Mouse (Mus musculus): ENCODE measurements around the gene Prex1. TPM values are rescaled to one million over a fixed set of nuclear protein-coding genes. Genes with fewer than 3 reads are reported as not detected.

Prex1 gene
- total RNA-seq, 2 experiments from 2014 or later = 60.8 to 86.4 TPM

DNA sequence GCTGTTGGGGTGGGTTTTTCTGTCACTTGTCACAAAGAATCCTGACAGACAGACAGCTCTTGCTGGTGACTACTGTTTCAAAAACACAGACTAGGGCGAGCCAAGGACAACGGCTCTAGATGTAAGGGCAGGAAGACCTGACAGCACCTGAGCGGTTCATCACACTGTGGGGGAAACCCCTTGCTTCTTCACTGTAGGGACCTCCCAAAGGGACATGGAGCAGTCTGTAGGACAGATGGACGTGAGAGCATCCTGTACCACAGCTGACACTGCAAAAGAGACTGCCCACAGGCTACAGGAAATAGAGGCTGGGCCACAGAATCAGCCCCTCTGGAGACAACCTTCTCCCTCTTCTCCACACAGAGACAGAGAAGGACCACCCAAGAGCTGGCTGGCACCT lies 20.2 kb downstream of the Prex1 start:
- no peak for ATAC-seq (replicated peaks; ENCODE audit: low FRiP score, poor library complexity, severe bottlenecking)

- ATAC-seq (replicated peaks; ENCODE audit: low FRiP score, poor library complexity, severe bottlenecking) = no peak
Observed at GRCm38 (mm10) chr2:166691602-166692509, 21.8 kb downstream of the Prex1 start.

DNA sequence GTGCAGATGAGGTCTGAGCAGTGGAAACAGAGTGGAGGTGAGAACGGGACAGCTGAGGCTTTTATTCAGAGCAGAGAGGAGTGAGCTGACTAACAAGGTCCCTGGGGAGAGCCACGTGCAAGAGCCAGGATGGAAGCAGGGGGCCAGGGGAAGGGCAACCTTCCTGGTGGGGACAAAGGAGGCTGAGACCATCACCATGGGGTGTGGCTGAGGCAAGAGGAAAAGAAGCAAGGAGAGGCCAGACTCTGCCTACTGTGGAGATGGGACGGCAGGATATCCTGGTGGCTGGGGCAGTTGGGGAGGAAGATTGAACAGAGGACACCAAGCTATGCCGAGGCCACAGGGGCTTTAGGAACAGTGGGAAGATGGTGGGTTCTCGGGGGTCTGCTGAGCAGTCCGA lies 26.7 kb downstream of the Prex1 start:
- ATAC-seq (replicated peaks; ENCODE audit: low FRiP score, poor library complexity, severe bottlenecking) = no peak

GRCm38 (mm10) chr2:166685824-166686223 lies 27.8 kb downstream of the Prex1 start:
- no peak for ATAC-seq (replicated peaks; ENCODE audit: low FRiP score, poor library complexity, severe bottlenecking)

- ATAC-seq (replicated peaks; ENCODE audit: low FRiP score, poor library complexity, severe bottlenecking) = no peak
Observed at GRCm38 (mm10) chr2:166683885-166684544, 29.6 kb downstream of the Prex1 start.

GRCm38 (mm10) chr2:166682866-166683265 lies 30.8 kb downstream of the Prex1 start:
- ATAC-seq (replicated peaks; ENCODE audit: low FRiP score, poor library complexity, severe bottlenecking) = no peak

- ATAC-seq (replicated peaks; ENCODE audit: low FRiP score, poor library complexity, severe bottlenecking) = no peak
Observed at GRCm38 (mm10) chr2:166678959-166679759, 34.5 kb downstream of the Prex1 start.

DNA sequence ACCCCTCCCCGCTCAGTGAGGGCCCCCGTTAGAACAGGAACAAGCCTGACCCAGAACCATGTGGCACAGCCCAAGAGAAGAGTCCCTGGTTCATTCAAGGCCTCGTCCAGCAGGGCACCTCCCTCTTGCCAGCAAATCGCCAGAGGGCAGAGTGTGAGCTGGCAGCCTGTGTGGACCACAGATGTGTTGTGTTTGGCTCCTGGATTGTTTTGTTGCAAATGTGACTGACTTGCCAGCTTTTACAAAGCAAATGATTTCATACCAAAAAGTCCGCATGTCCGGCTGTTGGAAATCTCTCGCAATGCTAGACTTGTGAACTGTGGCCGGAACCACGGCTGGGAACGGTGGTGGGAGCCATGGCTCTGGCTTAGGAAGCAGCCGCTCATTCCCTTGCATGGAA lies 36.7 kb downstream of the Prex1 start:
- no peak for ATAC-seq (replicated peaks; ENCODE audit: low FRiP score, poor library complexity, severe bottlenecking)

- ATAC-seq (replicated peaks; ENCODE audit: low FRiP score, poor library complexity, severe bottlenecking) = no peak
Observed at GRCm38 (mm10) chr2:166676498-166676897, 37.1 kb downstream of the Prex1 start.

DNA sequence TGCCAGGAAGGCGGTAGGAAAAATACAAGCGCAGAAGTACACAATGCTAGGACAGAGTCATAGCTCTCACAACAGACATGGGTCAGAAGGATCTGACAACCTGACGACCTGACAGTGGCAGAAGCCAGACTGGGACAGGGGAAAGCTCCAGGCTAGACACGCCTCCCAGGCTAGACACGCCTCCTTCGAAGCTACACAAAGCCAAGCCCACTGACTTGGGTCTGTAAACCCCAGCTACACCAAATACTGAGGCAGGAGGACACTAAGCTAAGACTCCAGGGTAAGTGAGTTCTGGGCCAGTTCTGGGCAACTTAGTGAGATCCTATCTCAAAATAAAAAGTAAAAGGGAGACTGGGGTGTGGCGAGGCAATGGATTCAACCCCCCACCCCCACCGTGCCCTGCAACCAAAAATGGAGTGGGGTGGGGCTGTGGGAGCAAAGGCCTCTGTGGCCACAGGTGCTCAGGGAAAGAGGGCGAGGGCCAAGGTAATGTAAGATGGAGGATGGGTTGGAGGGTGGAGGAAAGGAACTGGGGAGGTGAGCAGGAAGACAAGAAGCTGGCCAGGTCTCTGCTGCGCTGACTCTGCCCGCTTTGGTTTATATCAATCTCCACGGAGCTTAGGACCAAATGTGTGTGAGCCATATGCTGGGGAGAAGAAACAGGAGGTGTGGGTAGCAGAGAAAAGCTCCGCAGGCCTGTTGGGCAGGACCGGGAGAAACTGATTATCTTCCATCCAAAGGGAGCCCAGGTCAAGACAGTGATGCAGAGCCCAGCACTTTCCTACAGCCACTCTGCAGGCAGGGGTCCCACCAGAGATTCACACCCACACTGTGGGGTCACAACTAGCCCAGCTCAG lies 37.8 kb downstream of the Prex1 start:
- ATAC-seq (replicated peaks; ENCODE audit: low FRiP score, poor library complexity, severe bottlenecking) = no peak

DNA sequence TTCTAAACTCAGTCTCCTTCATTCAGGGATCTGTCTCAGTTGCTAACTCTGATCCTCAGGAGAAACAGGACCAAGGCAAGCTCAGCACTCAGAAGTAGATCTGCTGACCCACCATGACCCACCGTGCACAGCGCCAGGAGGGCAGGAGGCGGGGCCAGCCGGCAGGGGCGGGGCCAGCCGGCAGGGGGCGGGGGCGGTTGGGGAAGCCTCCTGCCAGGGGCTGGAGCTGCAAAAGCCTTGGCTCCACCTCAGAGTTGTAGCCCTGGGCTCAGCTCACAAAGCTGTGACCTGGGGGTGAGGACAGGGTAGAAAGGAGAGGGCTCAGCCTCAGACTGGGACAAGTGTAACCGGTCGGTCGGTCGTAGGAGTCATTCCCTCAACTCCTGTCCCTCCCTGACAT lies 38.9 kb downstream of the Prex1 start:
- ATAC-seq (replicated peaks; ENCODE audit: low FRiP score, poor library complexity, severe bottlenecking) = no peak

DNA sequence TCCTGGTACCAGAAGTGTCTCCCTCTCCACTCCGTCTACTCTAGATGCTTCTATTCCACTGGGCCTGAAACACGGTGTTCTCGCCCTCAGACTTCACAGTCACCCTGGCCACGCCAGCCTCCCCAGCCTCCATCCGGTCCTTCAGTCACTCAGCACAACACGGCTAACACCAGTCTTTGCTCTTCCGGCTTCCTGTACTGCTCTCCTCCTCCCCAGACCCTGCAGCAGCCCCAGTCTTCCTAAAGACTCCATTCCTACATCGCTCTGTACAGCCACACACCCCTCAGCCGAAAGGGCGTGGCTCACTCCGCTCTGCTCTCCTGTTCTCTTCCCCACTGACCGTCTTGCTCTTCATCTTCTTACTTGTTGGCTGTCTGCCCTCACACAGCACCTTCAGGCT lies 39.7 kb downstream of the Prex1 start:
- no peak for ATAC-seq (replicated peaks; ENCODE audit: low FRiP score, poor library complexity, severe bottlenecking)

DNA sequence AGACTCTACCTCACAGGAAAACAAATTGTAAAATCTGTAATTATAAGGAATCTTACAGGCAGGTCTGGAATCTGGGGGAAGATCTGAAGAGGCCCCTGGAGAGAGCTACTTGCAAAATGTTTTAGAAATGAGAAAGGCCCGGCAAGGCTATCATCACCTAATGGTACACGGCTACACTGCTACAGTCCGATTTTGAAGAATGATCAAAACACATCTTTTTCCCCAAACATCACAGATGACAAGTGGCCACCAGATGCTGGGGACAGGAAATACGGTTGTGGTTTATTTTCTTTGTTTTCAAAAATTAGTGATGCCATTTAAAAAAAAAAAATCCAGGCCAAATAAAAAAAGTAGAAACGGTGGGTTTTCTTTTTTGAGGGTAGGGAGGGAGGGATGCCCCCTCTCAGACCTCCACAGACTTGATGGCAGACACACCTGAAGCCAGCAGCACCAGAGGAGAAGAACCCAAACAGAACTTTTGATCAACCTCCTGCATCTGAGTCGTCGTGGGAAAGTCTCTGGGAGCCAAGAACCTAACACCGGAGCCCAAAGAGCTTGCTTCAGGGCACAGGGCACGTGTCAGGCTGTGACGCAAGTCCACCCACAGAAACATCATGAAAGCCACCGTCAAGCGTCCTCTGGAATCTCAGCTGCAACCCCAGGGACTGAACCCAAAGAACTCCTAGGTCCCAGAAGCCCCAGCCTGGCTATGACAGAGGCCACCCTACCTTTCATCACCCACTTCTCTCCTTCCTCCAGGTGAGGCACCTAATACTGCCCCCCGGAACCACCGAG lies 41.3 kb downstream of the Prex1 start:
- no peak for ATAC-seq (replicated peaks; ENCODE audit: low FRiP score, poor library complexity, severe bottlenecking)

DNA sequence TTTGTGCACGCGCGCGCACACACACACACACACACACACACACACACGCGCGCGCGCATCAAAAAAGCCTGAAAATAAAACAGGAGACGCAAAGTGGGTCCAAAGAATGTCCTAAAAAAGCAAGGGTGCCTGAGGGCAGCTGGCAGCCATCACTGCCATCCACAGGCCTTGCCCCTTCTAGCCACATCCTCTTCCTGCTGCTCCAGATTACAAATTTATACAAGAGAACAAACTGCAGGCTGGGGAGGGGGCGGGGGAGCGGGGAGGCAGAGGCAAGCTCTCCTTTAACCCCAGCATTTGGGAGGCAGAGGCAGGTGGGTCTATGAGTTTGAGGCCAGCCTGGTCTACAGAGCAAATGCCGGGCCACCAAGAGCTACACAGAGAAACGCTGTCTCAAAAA lies 42.0 kb downstream of the Prex1 start:
- ATAC-seq (replicated peaks; ENCODE audit: low FRiP score, poor library complexity, severe bottlenecking) = no peak

- no peak for ATAC-seq (replicated peaks; ENCODE audit: low FRiP score, poor library complexity, severe bottlenecking)
Observed at GRCm38 (mm10) chr2:166671019-166671418, 42.6 kb downstream of the Prex1 start.

GRCm38 (mm10) chr2:166669922-166670321 lies 43.7 kb downstream of the Prex1 start:
- ATAC-seq (replicated peaks; ENCODE audit: low FRiP score, poor library complexity, severe bottlenecking) = no peak

DNA sequence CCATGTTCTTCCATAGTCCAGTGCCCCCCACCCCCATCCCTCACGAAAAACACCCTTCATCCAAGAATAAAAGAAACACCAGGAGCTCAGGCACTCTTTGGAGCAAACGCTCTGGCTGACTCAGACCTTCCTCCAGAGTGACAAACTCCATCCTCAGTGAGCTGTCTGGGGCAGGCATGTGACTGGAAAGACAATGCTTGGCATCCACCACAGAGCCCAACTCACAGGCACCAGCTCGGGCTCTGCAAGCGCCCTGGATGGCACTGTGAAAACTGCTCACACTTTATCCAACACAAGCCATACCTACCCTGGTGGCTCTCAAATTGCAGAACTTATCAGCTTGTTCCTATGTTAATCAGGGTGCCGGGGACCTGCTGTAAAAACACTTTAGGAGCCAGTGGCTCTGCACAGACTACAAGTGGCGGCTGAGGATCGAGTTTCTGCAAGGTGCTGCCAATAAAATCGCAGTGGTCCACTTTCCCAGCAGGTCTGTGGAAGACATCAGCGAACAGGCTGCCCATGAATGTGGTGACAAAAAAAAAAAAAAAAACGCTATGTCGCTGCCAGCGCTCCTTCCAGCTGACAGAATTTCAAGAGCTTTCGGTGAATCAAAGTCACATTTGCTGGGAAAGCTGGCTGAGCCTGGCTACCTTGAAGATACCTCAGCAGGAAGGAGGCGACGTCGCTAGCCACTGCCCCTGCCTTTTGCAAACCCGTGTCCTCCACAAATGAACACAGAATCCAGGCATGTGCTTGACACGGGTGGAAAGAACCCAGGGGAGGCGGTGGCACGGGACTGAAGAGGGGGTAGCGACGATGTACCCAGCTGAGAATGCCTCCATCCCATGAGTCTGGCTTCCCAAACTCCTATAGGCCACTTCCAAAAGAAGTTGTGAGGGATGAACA lies 45.6 kb downstream of the Prex1 start:
- ATAC-seq (replicated peaks; ENCODE audit: low FRiP score, poor library complexity, severe bottlenecking) = no peak

DNA sequence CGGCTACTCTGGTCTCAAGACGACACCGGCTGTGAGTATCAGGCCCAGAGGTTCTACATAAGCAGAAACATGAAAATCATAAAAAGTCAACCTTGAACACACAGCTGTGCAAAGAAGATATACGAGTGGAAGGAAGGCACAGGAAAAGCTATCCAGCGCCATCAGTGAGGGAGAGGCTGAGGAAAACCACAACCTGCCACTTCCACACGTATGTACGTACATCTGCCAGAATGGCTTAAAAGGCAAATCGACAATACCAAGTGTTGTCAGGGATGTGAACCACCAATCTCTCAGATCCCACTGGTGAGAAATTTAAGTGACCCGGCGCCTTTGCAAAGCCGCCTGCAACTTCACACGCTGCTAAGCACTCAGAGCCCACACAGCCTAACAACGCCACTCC lies 47.5 kb downstream of the Prex1 start:
- no peak for ATAC-seq (replicated peaks; ENCODE audit: low FRiP score, poor library complexity, severe bottlenecking)

All from erythroid progenitor cell, adult 5-6 weeks (primary cell).